Mouse (Mus musculus) adrenal gland, adult 8-10 months (tissue): ENCODE measurements around the gene Ddx5. TPM values are rescaled to one million over a fixed set of nuclear protein-coding genes. Genes with fewer than 3 reads are reported as not detected.
"Not testable (repeated sequence)": the region's sequence is repeated elsewhere in the genome, so short reads cannot be mapped to it uniquely, and the experiment has no call there.

ENCODE experiments used
- DNase-seq: peaks from one replicate; pipeline ENCODE4 v3.0.0; 2022
- total RNA-seq, 4 experiments: library from RNA; stranded (reverse); gene quantifications; 2 replicates each; pipeline ENCODE4 v1.2.4; 2022

Ddx5 gene
- total RNA-seq, 4 experiments from 2014 or later: 854 to 1,069 (median 919) TPM

- DNase-seq: peak; percentile 95
These were observed 785 bp downstream of the Ddx5 start for GRCm38 (mm10) chr11:106788026-106788774.

DNA sequence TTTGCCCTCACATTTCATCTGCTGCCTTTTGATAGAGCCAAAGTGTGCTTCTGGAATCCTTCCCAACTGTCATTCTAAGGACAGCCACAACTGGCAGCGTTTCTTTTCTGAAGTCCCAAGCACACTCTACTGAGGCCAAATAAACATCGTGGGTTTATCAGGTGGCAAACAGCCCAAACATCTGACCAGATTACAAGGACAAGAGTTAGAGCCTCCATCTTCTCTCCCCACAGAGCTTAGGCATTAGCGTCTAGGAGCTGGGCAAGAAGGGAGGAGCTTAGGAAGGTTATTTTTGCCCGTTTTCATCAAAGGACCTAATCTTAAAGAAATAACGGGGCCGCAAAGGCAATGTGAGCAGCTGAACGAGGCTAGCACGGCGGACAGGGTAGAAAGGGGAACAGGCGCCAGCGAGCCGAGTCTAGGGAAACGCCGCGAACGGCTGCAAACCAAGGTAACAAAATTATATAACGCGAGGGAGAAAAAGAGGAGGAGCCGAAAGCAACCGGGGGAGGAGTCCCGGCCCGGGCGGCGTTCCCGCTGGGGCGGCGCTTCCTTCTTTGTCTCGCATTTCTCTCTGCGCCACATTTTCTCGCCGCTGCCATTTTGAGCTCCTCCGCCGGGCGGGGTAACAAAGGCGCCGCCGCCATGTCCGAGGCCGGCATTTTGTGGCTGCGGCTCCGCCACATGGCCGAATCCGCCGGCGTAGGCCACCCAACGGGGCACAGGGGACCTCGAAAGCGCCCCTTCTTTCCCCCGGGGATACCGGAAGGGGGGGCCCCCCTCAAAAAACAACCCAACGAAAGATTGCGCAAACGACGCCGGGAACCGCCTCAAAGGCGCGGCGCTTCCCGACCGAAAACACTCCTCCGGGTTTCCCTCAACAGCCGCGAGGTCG is 1.6 kb downstream of the Ddx5 start:
- DNase-seq: peak; percentile 86

DNA sequence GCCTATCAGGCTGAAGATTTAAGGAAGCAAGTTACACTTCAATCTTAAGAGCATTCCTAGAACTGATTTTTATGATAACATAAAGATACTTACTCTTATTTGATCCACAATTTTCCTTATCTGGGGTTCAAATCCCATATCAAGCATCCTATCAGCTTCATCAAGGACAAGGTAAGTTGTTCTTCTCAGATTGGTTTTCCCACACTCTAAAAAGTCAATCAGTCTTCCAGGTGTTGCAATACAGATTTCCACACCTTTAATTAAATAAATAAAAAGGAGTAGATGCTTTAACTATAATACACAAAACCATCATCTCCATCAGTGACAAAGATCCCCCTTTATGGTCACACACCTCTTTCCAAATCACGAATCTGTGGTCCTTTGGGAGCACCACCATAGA is 3.9 kb downstream of the Ddx5 start:
- DNase-seq: no peak

GRCm38 (mm10) chr11:106784476-106784875 is 4.5 kb downstream of the Ddx5 start:
- no peak for DNase-seq

GRCm38 (mm10) chr11:106782841-106783764 is 5.9 kb downstream of the Ddx5 start:
- no peak for DNase-seq

GRCm38 (mm10) chr11:106782271-106782670 is 6.7 kb downstream of the Ddx5 start:
- not testable (repeated sequence) for DNase-seq

- no peak for DNase-seq
These were observed 8.3 kb downstream of the Ddx5 start for GRCm38 (mm10) chr11:106780590-106781220.

DNA sequence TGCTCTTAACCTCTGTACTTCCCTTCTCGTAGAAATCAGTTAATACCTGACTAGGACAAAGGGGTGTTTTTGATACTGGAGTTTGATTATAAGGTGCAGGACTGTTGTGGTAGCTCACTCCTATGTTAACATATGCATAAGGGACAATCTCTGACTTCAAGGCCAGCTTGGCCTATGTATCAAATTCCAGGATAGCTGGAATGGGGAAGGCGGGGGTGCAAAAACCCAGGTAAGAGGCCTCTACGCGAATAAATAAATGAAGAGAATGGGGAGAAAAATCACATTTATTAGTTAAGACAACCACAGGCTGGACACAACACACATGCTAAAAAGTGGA is 8.9 kb downstream of the Ddx5 start:
- no peak for DNase-seq

GRCm38 (mm10) chr11:106779388-106780088 is 9.4 kb downstream of the Ddx5 start, which contains the start of gene Polg2:
Polg2 (minus strand) TSS chr11:106779537.
- peak; percentile 92 for DNase-seq

GRCm38 (mm10) chr11:106778589-106779387 is 10.2 kb downstream of the Ddx5 start:
- no peak for DNase-seq

GRCm38 (mm10) chr11:106778132-106778531 is 10.9 kb downstream of the Ddx5 start:
- no peak for DNase-seq

DNA sequence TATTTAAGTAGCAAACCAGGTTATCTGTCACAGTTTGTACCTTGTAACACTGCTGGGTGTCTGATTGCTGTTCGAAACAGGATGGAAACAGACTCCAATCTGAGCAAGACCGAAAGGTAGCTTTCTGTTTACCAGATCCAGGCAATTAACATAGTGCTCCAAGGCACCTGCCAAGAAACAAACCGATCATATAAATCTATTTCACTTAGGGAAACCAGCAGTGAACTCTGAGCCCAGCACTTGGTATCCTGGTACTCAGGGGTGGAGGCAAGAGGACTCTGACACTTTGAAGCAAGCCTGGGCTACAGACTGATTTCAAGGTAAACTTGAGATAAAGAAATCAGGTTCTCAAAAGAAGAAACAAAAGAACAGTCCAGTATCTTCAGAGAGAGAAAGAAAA is 11.6 kb downstream of the Ddx5 start:
- no peak for DNase-seq

GRCm38 (mm10) chr11:106776960-106777359 is 12.0 kb downstream of the Ddx5 start:
- no peak for DNase-seq

DNA sequence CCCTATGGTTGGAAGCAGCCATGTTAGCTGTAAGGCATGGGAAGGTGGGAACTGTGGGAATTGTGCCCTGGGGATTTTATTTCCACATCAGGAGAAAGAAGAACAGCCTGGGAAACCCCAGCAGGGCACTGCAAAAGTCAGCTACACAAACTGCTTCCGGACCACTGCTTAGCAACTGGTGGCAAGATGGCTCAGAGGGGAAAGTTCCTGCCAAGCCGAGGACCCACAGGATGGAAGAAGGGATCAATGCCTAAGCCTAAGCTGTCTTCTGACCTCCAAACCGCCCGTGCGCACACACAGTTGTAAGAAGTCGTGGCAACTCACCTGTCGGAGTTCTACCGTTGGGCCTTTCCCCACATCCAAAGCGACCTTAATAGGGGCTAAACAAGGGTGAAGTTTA is 15.9 kb downstream of the Ddx5 start:
- no peak for DNase-seq

DNA sequence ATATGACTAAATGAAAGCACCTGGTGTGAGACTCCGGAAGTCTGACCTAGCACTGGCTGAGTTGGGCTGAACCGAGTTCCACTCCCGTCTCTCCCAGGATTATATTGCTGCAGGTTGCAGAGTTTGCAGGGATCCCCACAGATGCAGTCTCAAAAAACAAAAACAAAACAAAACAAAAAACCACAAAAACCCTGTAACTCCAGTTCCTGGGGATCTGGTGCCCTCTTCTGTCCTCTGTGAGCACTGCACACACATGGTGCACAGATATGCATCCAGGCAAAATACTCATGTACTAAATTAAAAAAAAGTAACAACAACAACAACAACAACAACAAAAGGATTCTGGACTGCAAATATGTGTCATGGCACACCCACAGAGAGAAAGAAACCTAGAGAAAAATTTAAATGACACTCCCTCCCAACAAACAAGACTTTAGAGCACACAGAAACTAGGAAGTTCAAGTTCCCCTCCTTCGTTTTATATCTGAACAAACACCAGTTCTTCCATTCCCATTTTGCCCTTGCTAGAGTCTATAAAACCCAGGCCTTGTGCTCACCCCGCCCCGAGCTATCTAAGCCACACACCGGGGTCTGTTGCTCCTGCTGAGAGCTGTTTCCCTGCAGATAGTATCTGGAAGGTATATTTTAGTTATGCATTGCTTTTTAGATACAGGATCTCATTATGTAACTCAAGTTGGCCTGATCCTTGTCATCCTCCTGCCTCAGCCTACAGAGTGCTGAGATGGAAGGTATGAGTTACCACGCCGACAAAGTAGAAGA is 18.6 kb downstream of the Ddx5 start:
- DNase-seq: no peak

GRCm38 (mm10) chr11:106767516-106767915 is 21.5 kb downstream of the Ddx5 start:
- DNase-seq: no peak

DNA sequence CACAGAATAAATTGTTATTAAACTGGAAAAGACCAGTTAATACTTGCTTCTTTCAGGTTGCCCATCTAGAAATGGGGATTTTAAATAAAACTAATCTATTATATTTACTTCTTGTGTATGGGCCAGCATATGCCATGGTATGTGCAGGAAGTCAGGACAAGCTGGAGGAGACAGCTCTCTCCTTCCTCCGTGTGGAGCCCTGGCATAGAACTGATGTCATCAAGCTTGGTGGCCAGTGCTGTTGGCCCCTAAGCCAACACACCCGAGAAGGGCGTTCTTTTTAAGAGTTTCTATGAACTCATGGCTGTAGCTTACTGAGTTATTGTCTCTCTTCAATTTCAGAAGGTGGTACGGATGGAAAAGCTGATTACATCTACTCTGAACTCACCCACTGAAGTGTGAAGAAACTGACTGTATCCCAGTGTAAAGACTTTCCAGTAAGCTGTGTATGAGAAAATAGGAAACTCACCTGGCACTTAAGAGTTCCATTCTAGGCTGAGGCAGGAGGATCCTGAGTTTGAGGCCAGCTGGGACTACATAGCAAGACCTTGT is 22.3 kb downstream of the Ddx5 start:
- DNase-seq: no peak

DNA sequence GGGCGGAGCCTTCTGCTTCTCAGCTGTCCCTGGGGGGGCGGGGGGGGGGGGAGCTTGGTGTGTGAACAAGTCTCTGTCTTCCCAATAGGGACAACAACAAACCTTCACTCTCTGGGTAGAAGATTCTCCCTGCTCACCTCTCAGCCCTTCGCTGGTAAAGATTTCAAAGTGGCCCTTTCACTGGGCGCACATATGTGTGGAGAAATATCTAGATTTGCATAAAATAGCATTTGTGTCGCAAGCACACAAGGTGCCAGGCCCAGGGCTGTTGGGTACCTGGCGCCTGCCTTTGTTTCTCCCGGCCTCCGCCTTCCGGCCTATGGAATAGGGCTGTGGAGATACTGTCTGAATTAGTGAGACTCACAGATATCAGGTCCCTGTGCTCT is 26.2 kb downstream of the Ddx5 start:
- DNase-seq: no peak

GRCm38 (mm10) chr11:106762139-106762799 is 26.7 kb downstream of the Ddx5 start:
- no peak for DNase-seq
